Mouse (Mus musculus) heart, adult 9 months (tissue): ENCODE measurements at regions not wholly inside any gene's neighbourhood (a gene's known extent, or its start where the extent isn't known, plus 50 kb on each side); places are given as distances from the start of the nearest gene placed in this dataset.
"Not testable (repeated sequence)": the region's sequence is repeated elsewhere in the genome, so short reads cannot be mapped to it uniquely, and the experiment has no call there.

Source experiments
- DNase-seq, 2 experiments: peaks; one replicate each; pipeline ENCODE4 v3.0.0; 2022; ENCODE audit warnings: low spot score in 2 of 2

- DNase-seq = no peak
Observed at GRCm38 (mm10) chr16:19203681-19204080, 110.2 kb downstream of the Olfr164 start.

GRCm38 (mm10) chr16:19200977-19201376 lies 112.9 kb downstream of the Olfr164 start:
- no peak for DNase-seq

GRCm38 (mm10) chr16:19199724-19200544 lies 113.9 kb downstream of the Olfr164 start:
- DNase-seq = no peak

- no peak for DNase-seq
Observed at GRCm38 (mm10) chr16:19198539-19199385, 115.1 kb downstream of the Olfr164 start.

- DNase-seq = no peak
Observed at GRCm38 (mm10) chr16:19197638-19198440, 116.0 kb downstream of the Olfr164 start.

GRCm38 (mm10) chr16:19185434-19186256 lies 128.2 kb downstream of the Olfr164 start:
- DNase-seq = no peak

GRCm38 (mm10) chr16:19179214-19180010 lies 134.5 kb downstream of the Olfr164 start:
- peak in 1 of 2 experiments; percentile 3 for DNase-seq

GRCm38 (mm10) chr16:19153046-19153445 lies 160.8 kb downstream of the Olfr164 start:
- no peak for DNase-seq

- not testable (repeated sequence) for DNase-seq
Observed at GRCm38 (mm10) chr16:19152465-19152864, 161.4 kb downstream of the Olfr164 start.

GRCm38 (mm10) chr16:19151110-19151509 lies 162.8 kb downstream of the Olfr164 start:
- no peak for DNase-seq

- no peak for DNase-seq
Observed at GRCm38 (mm10) chr16:19150582-19150981, 163.3 kb downstream of the Olfr164 start.

- DNase-seq = no peak
Observed at GRCm38 (mm10) chr16:19146290-19146983, 167.4 kb downstream of the Olfr164 start.
